Mouse (Mus musculus) induced T-regulatory cell, adult 2 months (primary cell): ENCODE data around the gene Gm11985.
A peak's percentile ranks its signal among the peaks of the same experiment; 100 is the strongest.
"Not testable (repeated sequence)": the region's sequence is repeated elsewhere in the genome, so short reads cannot be mapped to it uniquely, and the experiment has no call there.

Source experiments
- DNase-seq: peaks from one replicate; pipeline ENCODE4 v3.0.0-alpha.2; 2012; ENCODE audit warnings: low read depth

Gene Gm11985

GRCm38 (mm10) chr11:7188469-7188868 lies at the start of gene Gm11985:
Gene Gm11985, minus strand, starts transcription at chr11:7188569.
- no peak for DNase-seq

GRCm38 (mm10) chr11:7237712-7238111 lies 49.3 kb upstream of the Gm11985 start:
- no peak for DNase-seq

- no peak for DNase-seq
Observed at GRCm38 (mm10) chr11:7236751-7237150, 48.4 kb upstream of the Gm11985 start.

- no peak for DNase-seq
Observed at GRCm38 (mm10) chr11:7234981-7235609, 46.7 kb upstream of the Gm11985 start.

GRCm38 (mm10) chr11:7234436-7234835 lies 46.1 kb upstream of the Gm11985 start:
- no peak for DNase-seq

GRCm38 (mm10) chr11:7233333-7233732 lies 45.0 kb upstream of the Gm11985 start:
- DNase-seq: no peak

DNA sequence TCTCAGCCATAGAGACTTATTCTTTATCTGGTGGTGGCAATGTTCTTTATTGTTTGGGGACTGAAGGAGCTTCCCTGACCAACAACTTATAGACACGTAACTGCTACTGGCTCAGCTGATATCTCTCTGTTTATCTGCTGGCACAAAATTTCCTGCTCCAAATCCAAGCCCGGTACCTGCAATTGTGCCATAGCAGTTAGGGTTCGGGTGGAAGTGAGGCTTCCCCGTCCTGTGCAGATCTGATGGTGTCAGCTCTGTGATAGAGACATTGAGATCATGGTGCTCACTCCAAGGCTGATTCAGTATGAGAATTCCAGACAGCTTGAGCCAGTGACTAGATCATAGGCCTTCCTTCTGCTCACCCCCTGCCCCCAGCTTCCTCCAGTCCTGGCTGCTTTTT lies 43.6 kb upstream of the Gm11985 start:
- no peak for DNase-seq

DNA sequence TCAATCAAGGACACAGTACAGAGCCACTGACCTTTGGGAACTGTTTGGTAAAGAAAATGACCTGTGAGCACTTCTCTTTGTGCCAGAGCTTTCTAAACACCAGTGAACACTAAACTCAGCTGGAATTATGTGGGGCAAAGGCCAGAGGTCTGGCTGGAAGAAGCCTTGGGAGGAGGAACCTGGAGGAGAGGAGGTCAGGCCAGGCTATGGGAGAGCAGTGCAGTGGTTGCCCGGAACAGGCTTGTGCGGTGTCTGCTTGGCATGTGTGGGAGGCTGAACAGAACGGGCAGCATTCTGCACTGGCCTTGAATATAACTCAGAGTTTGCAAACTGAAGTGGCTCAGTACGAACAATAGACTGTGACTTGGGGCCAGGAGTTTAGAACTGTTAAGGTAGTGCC lies 41.6 kb upstream of the Gm11985 start:
- no peak for DNase-seq

- DNase-seq: no peak
Observed at GRCm38 (mm10) chr11:7228107-7228506, 39.7 kb upstream of the Gm11985 start.

DNA sequence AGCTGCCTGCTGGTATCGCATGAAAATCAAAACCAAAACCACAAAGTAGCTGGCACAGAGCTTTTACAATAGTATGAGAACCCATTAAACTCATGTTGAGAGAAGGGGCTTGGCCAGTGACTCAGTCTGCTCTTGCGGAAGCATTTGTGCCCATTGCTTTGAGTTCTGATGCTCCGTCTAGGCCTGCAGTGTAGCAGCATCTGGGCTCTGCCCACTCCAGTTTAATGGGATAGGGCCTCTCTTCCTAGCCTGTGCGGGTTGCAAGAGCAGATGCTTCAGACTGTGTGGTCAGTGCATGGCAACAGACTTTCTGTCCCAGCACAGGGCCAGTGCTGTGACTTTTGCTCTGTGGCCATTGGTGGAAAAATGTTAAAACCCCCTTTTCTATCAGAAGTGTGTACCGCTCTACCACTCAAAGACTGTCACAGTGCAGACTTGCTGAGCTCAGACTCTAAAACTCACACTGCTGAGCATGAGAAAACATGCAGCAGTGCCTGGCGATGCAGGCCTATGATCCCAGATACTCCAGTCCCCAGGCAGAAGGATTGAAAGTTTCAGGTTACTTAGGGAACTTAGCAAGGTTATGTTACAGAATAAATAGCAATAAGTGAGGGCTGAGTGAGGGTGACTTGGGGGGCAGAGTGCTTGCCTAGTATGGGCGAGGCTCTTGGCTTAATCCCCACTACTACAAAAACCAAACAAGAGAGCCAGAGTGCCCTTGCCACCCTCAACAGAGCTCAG lies 38.6 kb upstream of the Gm11985 start:
- no peak for DNase-seq

DNA sequence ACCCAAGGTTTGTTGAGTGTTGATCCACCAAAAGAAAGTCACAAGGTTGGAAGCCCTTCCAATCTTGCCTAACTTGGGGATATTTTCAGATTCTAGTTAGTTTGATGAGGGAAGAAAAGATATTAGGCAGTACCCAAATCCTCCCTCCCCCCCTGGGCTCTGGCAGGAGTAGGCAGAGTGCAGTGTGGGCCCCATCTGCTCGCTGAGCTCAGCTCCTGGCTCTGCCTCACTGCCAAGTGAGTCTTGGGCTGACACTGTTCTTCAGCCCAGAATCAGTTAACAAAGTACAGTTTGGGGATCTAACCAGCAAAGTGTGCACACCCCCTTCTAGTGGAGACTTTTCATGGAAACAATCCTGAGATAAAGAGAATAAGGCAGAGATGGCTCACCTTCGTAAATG lies 37.8 kb upstream of the Gm11985 start:
- no peak for DNase-seq

DNA sequence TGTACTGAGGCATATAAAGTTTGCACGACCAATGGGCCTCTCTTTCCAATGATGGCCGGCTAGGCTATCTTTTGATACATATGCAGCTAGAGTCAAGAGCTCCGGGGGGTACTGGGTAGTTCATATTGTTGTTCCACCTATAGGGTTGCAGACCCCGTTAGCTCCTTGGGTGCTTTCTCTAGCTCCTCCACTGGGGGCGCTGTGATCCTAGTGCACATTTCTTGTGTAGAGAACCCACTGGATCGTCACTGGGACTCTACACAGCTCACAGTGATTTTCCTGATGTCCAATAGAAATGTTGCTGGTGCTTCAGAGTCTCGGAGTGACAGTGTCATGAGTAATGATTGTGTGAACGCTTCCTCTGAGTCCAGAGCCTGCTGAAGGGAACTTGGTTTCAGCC lies 33.5 kb upstream of the Gm11985 start:
- DNase-seq: not testable (repeated sequence)

DNA sequence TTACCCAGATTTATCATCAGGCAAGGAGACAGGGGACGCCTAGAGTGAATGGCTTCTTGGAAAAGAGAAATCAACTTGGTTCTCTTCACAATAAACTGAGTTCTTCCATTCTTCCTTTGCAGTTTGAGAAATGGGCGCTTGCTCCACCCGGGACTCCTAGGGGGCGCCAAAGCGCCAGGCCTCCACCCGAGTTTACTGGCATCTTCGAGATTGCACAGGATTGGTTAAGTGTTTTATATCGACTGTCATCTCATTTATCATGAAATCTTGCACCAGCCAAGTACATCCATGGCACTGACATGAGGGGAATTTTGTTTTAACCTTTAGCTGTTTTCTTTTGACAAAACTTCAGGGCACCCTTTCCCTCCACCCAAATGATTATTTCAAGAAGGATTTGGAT lies 27.3 kb upstream of the Gm11985 start:
- DNase-seq: peak; percentile 6

GRCm38 (mm10) chr11:7214761-7215160 lies 26.4 kb upstream of the Gm11985 start:
- no peak for DNase-seq

DNA sequence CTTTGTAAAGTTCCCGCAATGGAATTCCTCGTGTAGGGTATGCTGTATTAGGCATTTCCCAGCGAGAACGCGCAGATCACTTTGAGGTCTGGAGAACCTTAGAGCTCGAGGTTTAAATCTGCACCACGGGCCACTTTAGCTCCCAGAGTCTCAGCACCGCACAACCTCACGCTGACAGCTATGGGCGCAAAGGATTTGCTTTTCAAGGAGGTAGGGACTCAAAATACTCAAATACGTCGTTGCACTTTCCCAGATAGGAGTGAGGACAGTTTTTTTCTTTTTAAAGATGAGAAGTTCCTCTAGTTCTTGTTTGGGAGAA lies 25.9 kb upstream of the Gm11985 start:
- DNase-seq: no peak

- no peak for DNase-seq
Observed at GRCm38 (mm10) chr11:7213501-7214341, 25.4 kb upstream of the Gm11985 start, which contains the start of gene Igfbp3. Gene Igfbp3, minus strand, starts transcription at chr11:7213923.

GRCm38 (mm10) chr11:7213161-7213500 lies 24.8 kb upstream of the Gm11985 start:
- no peak for DNase-seq

DNA sequence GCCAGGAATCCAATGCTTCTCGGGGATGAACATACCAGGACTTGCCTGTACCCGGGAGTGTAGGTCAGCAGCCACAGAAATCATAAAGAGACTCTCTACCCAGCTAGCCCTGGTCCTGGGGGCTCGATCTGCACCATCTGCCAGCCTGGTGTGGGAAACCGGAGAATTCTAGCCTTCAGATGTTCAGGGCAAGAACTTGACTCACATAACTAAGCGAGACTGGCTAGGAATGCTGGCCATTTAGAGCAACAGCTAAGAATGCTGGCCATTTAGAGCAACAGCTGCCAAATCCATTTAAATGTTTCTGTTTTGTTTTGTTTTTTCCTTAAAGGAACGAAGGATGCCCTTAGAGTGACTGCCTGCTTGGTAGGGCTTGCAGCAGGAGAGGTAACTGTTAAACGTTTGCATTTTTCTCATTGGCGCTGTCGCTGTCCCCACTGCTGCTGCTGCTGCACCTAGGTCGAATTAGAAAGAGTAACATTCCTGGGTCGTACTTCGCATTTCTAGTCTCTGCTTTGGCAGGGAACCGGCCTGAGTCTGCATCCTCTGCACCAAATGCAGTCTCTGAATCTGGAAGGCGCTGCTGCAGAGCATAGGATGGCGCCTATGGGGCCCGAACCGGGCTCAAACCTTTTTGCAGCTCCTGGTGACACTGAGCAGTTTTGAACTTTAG lies 23.9 kb upstream of the Gm11985 start:
- no peak for DNase-seq

DNA sequence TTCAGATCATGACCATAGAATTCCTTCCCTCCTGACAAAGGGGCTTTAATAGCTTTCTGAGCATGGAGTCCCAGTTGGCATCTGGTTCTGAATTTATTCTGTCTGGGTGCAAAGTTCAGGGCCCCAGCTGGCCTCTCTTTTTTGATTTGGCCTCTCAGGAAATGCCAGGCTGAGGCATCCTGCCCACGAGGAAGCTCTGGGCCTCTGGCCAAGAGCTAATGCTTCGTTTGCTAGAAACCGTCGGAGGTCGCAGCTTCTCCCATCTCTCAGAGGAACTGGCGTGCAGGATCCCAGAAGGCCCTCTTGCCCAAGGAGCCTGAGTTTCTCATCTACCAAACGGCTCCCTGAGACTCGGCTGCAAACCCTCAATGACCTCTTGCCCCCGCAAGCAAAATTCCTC lies 22.8 kb upstream of the Gm11985 start:
- no peak for DNase-seq

GRCm38 (mm10) chr11:7210343-7210742 lies 22.0 kb upstream of the Gm11985 start:
- DNase-seq: peak; percentile 32

- DNase-seq: no peak
Observed at GRCm38 (mm10) chr11:7203846-7204245, 15.5 kb upstream of the Gm11985 start.

- no peak for DNase-seq
Observed at GRCm38 (mm10) chr11:7202206-7202605, 13.8 kb upstream of the Gm11985 start.

DNA sequence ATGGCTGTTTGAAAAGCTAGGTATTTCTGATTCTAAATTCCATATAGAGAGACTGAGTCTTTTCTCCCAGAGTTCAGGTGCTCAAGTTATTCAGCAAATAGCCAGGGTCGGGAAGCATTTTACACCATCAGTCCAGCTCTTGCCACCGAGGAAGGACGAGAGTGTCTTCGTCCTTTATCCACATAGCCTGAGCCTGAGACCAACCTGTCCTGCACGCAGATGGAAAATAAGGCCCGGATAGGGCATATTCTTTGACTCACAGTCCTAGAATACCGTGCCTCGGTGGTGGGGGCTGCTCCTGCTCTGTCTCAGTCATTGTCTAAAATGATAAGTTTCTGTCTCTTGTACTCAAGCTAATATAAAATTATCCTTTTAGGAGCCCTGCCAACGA lies 12.0 kb upstream of the Gm11985 start:
- no peak for DNase-seq
